Mouse (Mus musculus) 3134 (cell line): Measurements from ENCODE around the gene Lgals7.
"Not testable (repeated sequence)": the region's sequence is repeated elsewhere in the genome, so short reads cannot be mapped to it uniquely, and the experiment has no call there.

Experiments
- DNase-seq: peaks from one replicate; pipeline ENCODE4 v3.0.0-alpha.2; 2011; ENCODE audit warnings: low spot score; ENCODE audit not compliant: insufficient read length; ENCODE audit errors: extremely low read depth

The Lgals7 gene

DNA sequence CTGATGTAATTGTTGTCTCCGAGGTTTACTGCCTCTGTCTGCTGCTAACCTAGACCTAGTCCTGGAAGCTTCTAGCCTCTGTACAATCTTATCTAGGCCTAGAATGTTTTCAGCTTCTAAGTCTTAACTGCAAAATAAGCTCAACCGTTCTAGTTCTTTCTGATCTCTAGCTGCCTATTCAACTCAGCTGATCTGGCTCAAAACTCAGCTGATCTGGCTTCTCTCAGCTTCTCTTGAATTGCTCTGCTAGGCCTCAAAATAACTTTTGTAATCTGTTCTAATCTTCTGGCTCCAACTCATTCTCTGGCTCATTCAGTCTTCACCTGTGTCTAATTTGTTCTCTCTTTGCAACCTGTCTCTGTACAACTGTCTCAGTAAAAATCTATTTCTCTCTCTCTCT, 10.9 kb downstream of the Lgals7 start:
- no peak for DNase-seq

DNA sequence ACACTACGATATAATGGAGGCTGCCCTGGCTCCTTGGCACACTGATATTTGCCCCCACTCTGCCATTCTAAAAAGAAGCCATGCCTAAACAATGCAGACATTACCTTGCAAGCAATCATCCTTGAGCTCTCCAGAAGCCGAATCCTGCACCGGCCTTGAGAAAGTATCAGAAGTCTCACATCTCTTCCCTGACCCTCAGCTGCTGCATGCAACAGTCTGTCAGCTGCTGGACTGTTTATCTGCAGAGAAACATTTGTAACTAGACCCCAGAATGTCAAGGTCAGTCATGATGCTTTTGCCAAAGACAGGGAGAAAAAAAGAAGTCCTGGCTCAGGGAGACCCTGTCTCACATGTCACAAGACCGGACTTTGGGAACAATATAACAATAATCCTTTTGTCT, 12.4 kb downstream of the Lgals7 start:
- no peak for DNase-seq

DNA sequence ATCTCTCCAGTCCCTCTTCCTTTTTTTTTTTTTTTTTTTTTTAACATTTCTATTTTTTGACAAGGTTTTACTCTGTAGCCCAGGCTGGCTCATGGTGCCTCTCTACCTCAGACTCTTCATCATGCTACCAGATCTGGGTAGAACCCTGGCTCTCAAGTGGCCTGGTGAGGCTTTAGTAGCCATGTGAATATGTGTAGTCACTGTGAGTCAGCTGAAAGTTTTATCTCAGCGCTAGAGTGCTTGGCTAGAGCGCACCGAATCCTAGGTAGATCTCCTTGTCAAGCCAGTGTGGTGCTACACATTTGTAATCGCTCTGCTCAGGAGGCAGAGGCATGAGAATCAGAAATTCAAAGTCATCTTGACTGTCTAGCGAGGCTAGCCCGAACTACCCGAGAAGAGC, 13.5 kb downstream of the Lgals7 start:
- DNase-seq, result no peak

DNA sequence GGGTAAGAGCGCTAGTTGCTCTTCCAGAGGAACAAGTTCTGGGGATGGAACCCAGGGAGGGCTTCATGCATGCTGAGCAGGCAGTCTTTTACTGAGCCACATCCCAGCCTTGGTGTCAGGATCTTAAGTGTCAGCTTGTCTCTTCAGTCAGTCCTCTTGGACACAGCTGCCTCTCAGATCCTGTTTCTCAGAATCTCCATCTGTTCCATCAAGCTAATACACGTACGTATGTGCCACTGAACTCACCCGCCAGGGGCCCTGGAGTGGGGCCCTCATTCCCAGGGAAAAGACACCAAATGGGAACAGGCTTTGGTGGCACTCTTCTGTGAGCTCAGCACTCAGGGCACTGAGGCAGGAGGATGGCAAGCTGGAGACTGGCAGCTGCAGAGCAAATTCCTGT, 14.2 kb downstream of the Lgals7 start:
- DNase-seq, result no peak

DNA sequence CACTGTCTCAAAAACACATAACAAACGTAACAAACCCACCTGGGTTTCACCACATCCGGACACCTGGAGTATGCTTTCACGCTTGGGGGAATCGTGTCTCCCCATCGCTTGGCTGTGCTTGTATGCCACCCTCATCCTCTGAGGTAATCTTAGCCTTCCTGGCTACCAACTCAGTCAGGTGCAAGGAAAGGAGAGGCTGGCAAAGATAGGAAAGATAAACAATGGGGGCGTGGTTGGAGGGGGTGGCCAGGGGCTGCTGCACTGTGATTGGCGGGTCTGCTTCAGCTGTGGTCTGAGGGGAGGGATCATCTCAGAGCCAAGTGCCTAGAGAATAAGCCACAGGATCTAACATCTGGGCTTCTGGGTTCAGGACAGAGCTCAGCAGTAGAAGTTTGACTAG, 16.0 kb downstream of the Lgals7 start:
- DNase-seq, result no peak

DNA sequence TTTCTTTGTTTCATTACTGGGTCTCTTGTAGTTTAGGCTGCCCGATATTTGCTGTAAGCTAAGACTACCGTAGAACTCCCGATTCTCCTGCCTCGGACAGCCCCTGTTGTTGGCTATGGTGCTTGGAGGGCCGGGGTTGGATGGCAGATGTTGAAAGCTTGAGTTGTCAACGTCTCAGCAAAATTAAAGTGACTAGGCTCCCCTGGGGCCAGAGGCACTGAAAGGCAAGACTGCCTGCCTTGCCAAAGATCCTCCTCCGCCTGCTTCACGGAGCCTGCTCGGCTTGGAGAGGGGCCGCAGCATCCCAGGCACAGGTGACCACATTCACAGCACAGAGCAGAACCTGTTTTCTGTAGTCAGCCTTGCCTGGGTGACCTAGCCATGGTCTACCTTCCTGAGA, 16.9 kb downstream of the Lgals7 start:
- no peak for DNase-seq

DNA sequence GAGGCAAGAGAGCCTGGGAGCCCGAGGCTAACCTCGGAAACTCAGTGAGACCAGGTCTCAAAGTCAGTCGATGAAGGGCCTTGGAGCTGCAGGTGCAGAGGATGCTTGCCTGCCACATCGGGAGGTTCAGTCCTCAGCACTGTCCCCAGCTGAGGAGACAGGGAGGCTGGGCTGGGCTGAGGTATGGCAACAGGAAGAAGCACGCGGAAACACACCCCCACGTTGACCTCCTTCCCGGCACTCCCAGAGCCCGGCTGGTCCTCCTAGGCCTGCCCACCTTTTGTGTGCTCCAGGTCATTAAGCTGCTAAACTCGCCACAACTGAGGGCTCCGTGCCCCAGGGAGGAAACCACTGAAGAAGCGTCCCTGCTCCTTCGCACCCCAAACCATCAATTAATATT, 17.5 kb downstream of the Lgals7 start, which contains the start of gene Capn12:
Capn12 (plus strand) TSS at position 224 of the 400 bp plus-strand sequence.
- DNase-seq, result no peak

DNA sequence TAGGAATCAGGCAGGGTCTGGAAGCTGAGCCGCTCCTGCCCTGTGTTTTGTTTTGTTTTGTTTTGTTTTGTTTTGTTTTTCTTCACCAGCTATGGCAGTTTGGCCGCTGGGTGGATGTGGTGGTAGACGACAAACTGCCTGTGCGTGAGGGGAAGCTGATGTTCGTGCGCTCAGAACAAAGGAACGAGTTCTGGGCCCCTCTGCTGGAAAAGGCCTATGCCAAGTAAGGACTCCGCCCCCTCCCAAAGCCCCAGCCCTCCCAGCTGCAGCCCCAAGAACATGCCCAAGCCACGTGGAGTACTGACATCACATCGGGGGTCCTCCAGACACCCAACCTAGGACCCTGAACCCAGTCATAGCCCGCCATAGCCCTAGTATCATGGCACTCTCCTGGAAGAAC, 19.4 kb downstream of the Lgals7 start:
- no peak for DNase-seq

DNA sequence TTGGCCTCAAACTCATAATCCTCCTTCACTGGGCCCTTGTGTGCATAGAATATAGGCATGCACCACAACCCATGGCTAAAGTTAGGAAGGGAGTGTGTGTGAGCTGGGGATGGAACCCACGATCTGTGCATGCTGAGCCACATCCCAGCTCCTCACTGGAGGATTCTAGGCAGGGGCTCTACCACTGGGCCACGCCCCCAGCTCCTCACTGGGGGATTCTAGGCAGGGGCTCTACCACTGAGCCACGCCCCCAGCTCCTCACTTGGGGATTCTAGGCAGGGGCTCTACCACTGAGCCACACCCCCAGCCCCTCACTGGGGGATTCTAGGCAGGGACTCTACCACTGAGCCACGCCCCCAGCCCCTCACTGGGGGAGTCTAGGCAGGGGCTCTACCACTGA, 20.1 kb downstream of the Lgals7 start:
- not testable (repeated sequence) for DNase-seq

DNA sequence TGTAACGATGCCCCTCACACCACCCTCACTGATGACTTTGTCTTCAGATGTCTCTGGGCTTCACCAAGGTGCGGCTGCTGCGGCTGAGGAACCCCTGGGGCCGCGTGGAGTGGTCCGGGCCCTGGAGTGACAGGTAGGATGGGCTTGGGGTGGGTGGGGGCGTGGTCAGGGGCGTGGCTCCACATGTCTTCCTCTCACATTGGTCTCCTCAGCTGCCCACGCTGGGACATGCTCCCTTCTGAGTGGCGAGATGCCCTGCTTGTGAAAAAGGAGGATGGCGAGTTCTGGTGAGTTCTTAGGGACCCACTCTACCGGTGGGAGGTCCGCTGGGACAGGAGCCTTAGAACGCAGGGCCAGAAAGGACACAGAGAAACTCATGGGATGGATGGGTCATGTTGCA, 22.8 kb downstream of the Lgals7 start:
- no peak for DNase-seq

DNA sequence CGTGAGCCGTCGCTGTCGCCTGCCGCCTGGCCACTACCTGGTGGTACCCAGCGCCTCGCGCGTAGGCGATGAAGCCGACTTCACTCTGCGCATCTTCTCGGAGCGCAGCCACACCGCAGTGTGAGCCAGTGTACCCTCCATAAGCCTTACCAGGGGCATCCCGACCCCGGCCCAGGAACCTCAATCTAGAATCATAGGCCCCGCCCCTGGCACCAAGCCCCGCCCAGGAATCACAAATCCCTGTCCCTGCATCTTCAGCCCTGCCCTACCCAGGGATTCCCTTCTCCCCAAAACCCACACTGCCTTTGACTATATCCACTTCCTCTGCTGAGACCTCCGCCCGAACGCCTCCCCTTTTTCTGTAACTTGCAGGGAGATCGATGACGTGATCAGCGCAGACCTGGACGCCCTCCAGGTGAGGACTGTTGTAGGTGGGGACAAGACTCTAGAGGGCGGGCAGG, 25.1 kb downstream of the Lgals7 start:
- DNase-seq, result no peak

DNA sequence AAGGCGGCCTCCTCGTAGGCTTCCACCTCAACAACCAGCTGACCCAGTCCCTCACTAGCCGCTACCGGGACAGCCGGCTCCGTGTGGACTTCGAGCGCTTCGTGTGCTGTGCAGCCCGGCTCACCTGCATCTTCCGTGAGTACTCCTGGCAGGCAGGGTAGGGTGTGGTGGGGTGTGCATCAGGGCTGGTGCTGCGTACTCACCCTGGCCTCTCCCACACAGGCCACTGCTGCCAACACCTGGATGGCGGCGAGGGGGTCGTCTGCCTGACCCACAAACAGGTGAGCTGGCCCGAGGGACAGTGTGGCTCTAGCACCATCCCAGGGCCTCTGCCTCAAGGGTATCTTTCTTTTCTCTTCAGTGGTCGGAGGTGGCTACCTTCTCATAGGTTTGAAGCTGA, 28.9 kb downstream of the Lgals7 start:
- DNase-seq, result no peak

DNA sequence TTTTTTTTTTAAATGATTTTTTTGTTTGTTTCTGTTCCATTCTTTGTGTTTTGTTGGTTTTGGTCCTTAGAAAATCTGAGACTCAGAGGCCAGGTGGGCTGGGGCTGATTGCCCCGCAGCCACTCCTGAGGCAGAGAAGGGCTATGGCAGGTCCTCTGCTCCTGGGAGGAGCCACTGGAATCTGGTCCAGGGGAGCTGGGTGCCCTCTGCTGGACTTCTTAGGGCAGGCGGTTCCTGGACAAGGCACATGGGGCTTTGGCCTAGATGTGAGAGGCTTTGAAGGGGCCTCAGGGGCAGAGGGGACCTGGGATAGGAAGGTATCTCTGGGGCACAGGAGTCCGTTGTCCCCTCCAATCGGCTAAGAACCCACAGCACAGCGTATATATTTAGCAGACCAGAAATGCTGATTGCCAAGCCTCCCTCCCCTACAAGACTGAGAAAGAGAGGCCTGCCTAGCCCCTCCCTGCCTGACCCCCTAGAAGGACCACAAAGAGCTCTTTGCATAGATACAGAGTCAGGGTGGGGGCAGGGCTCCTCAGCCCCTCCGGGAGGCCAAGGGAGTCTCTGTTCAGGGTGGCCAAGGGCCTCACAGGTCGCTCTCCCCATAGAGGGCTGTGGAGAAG, 30.1 kb downstream of the Lgals7 start:
- no peak for DNase-seq

DNA sequence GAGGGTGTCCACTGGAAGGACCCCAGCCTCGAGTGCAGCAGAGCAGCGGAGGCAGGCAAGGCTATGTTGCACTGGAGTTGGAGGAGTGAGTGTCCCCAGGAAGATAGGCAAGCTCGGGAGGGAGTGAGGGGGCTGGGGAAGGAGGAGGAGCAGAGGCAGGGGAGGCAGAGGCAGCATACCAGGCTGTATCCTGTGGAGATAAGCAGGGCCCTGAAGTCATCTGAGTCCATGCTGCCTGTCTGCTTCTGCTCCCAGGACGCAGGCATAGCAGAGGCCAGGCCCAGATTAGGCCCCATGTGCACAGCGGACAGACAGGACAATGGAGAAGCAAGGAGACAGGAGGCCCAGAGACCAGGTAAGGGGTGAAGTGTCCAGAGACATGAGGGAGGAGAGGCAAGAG, 31.3 kb downstream of the Lgals7 start:
- DNase-seq, result no peak

DNA sequence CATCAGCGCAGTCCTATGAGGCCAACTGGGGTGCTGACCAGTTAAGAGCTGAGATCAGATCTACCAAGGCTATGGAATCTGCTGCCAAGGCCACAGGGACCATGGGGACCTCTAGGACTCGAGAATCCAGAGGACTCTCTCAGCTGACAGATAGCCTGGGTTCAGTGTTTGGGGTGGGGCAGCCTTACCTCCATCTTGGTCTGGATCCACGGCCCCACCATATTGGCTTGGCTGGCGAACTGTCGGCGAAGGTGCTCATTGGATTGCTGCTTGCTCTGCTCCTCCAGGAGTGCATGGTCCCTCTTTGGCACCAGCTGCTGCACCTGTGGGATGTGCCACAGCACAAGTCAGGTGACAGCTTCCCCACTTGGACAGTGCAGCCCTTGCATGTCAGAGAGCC, 34.0 kb downstream of the Lgals7 start:
- no peak for DNase-seq

DNA sequence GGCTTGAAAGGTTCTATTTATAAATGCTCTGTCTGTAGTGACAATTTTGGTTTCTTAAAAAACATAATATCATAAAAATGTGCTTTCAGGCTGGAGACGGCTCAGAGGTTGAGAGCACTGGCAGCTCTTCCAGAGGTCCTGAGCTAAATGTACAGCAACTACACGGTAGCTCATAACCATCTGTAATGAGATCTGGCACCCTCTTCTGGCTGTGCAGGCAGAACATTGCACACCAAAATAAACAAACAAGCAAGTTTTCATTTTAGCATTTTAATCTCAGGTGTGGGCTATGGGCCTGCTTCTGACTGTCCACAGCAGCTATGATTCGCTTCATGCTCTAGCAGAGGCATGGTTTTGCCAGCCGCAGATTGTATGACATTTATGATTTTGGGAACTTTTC, 36.3 kb downstream of the Lgals7 start:
- no peak for DNase-seq

DNA sequence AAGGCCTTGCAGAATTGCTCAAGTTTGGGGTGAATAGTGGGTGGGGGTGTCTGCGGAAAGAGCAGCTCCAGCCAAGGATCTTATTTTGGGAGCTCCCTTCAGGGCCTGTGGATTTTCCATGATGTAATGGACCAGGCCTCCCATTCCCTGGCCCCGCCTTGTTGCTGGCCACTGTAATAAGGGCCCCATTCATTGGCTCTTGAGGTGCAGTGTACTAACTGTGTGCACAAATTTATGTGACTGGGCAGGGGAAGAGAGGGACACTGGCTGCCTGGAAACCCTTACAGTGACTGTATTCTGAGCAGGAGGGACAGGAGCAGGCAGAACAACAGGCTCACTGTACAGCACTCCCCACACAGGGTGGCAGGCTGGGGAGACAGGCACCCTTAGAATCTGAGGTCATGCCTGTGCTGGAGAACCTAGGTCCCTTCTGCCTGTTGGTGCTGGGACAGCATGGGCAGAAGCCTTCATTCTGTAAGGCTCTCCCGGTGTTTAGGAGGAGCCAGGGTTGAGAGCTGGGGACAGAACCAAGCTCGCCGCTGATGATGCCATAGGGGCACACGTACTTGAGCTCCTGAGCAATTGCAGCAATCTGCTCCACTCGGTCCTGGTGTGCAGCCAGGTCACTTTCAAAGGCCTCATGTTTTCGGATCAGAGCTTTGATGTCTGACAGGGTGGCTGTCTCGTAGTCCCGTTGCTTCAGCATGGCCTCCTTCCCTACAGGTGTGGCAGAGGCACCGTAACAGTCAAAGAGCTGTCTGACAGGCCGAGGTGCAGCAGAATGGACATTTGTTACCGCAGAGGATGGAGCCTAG, 37.9 kb downstream of the Lgals7 start:
- DNase-seq, result no peak

DNA sequence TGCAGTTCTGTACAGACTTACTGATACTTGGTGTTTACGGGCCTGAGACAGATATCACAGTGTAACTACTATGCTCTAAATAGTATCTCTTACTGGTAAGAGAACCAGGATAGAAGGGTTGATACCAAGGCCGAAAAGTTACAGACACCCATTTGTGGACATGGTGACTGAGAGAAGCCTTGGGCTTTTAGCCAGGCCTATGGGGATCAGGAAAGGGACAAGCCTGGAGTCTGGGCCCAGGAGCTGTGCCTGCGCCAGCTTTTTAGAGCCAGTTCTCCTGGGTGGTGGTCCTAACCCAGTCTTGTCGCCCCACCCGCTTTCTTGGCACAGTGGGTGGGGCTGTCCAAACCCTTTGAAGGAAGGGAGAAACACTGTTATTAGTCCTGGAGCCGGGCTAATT, 38.5 kb downstream of the Lgals7 start:
- DNase-seq, result no peak

DNA sequence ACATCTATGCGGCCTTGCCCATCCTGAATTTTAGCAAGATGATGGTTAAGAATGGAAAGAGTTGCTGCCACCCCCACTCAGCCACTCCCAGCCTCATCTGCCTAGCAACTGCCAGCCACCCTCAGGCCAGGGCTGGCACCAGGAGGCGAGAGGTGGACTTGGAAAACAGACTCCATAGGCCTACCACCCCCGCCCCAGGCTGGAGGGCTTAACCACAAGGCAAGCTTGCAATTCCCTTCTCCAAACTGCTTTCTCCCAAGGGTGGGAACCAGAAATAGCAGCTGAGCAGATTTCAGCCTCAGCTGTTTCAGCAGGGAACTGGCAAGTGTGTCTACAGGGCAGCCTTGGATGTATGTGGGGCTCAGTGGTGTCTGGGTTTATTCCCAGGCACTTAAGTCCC, 39.2 kb downstream of the Lgals7 start:
- no peak for DNase-seq

DNA sequence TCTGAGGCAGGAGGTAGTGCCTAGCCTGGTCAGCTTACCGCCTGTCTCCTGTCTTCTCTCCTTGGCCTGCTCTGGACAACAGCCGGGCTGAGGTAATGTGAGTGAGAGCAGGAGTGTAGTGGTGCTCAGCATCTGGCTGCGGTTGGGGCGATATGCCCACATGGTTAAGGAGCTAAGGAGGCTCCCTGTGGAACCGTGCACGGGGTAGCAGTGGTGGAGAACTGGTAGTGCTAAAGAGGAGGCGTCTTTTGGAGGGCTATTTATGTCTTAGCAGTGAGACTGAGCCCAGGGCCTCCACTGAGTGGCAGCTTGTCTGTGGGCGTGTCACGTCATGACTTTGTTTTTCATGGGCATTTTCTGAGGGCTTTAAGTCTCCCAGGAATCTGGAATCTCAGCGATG, 40.1 kb downstream of the Lgals7 start:
- no peak for DNase-seq

DNA sequence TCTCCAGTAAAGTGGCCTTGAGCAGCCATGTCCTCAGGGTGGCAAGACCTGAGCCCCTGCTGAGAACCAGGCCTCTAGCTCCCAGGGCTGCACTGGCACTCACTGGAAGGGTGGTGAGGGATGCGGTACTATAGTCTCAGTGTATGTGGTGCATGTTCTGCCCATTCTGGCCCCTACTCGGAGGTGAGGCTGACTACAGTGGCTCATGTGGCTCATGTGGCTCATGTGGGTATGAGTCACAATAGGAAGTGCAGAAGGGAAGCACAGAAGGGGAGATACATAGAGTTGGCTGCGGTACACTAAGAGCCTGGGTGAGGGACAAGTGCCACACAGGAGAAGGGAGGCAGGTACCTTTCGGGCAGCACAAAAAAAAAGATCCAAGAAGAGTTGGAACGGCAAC, 43.5 kb downstream of the Lgals7 start:
- peak; percentile 51 for DNase-seq

DNA sequence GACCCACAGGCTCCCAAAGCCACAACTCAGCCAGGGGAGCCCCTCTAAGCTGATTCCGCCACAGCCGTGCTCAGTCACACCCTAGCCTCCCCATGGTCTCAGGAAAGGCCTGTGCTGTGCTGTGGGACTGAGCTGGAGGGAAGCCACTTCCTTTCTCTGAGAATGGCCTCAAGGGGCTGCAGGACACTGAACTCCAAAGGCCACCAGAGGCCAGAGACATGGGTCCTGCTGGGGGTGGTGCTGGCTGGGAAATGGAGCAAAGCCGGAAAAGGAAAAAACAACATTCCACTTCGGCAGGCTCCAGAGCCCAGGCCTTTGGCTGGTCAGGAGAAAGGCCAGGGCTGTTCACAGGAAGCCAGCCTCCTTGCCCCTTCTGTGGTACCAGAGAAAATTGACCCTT, 48.0 kb downstream of the Lgals7 start:
- DNase-seq, result no peak
